Mouse (Mus musculus): Measurements from ENCODE around the gene Olfr851.

Olfr851 gene

GRCm38 (mm10) chr9:19492995-19493394 is at the start of gene Olfr851:
Gene Olfr851 (plus strand): TSS chr9:19493295.
- no peak for DNase-seq (ENCODE audit: inconsistent ontology term)

- DNase-seq (ENCODE audit: inconsistent ontology term) = no peak
Observed at GRCm38 (mm10) chr9:19478148-19478547, 14.9 kb upstream of the Olfr851 start, which contains the start of gene Olfr850. Gene Olfr850 (minus strand): TSS chr9:19478248.

- no peak for DNase-seq (ENCODE audit: inconsistent ontology term)
Observed at GRCm38 (mm10) chr9:19540976-19541375, 47.9 kb downstream of the Olfr851 start, which contains the start of gene Olfr853. Gene Olfr853 (minus strand): TSS chr9:19541076.

All from Muller cell, postnatal 12 days (primary cell).